Mouse (Mus musculus) embryonic facial prominence, embryonic 11.5 days (tissue): Measurements from ENCODE around the gene Angptl6. TPM values are rescaled to one million over a fixed set of nuclear protein-coding genes. Genes with fewer than 3 reads are reported as not detected.

ENCODE experiments used
- ATAC-seq: fragments of 200-750 bp; cut with Nextera tagmentation; replicated peaks from 2 replicates; pipeline ENCODE4 v1.8.0; 2017; ENCODE audit warnings: low read depth; ENCODE audit not compliant: insufficient number of reproducible peaks, low FRiP score, low TSS enrichment
- DNase-seq: peaks from one replicate; pipeline ENCODE4 v3.0.0-alpha.2; 2015; ENCODE audit warnings: low spot score
- H3K27ac ChIP-seq: fragments of 300-500 bp; sonication (generic); replicated peaks from 2 replicates; pipeline ENCODE4 v1.5.1; 2014; ENCODE audit warnings: mild to moderate bottlenecking, low read depth, low read length, control low read depth
- H3K27me3 ChIP-seq: fragments of 300-500 bp; sonication (generic); 2 replicates; pipeline ENCODE4 v1.6.1; 2014; ENCODE audit warnings: mild to moderate bottlenecking, low read length, moderate library complexity, mixed read lengths; ENCODE audit not compliant: control insufficient read depth, insufficient read depth
- H3K36me3 ChIP-seq: fragments of 300-500 bp; sonication (generic); replicated peaks from 2 replicates; pipeline ENCODE4 v1.6.1; 2014; ENCODE audit warnings: low read depth, mild to moderate bottlenecking, low read length, moderate library complexity, mixed read lengths; ENCODE audit not compliant: control insufficient read depth, insufficient read depth
- H3K4me1 ChIP-seq: fragments of 300-500 bp; sonication (generic); 2 replicates; pipeline ENCODE4 v1.6.1; 2014; ENCODE audit warnings: low read length, mixed read lengths; ENCODE audit not compliant: control insufficient read depth, insufficient read depth
- H3K4me2 ChIP-seq: fragments of 300-500 bp; sonication (generic); 2 replicates; pipeline ENCODE4 v1.6.1; 2014; ENCODE audit warnings: low read depth, mild to moderate bottlenecking, control low read depth, low read length, moderate library complexity
- H3K4me3 ChIP-seq: fragments of 300-500 bp; sonication (generic); 2 replicates; pipeline ENCODE4 v1.5.1; 2014; ENCODE audit warnings: low read depth, low read length, control low read depth
- H3K9ac ChIP-seq: fragments of 300-500 bp; sonication (generic); replicated peaks from 2 replicates; pipeline ENCODE4 v1.6.1; 2014; ENCODE audit warnings: mild to moderate bottlenecking, control low read depth, low read length
- H3K9me3 ChIP-seq: fragments of 300-500 bp; sonication (generic); replicated peaks from 2 replicates; pipeline ENCODE4 v1.6.1; 2016; ENCODE audit warnings: mild to moderate bottlenecking, low read length, inconsistent platforms, mixed read lengths; ENCODE audit not compliant: control insufficient read depth
- WGBS: fragments of 180-500 bp; shearing (Covaris S2); extraction: QIAGEN DNeasy Blood & Tissue Kit; methylation state at CpG from one replicate; pipeline ENCODE4 v1.1.7; 2014; 5-methylcytosine and 5-hydroxymethylcytosine counted together
- polyA plus RNA-seq: library from polyadenylated mRNA; unstranded; fragments of >200 nt; fragmentation: Nextera tagmentation; extraction: Ambion mirVana; gene quantifications from 2 replicates; pipeline ENCODE4 v1.2.1, GENCODE M21; 2014

Angptl6 gene
- polyA plus RNA-seq, 1 experiment from 2014 or later, result 3.2 TPM

DNA sequence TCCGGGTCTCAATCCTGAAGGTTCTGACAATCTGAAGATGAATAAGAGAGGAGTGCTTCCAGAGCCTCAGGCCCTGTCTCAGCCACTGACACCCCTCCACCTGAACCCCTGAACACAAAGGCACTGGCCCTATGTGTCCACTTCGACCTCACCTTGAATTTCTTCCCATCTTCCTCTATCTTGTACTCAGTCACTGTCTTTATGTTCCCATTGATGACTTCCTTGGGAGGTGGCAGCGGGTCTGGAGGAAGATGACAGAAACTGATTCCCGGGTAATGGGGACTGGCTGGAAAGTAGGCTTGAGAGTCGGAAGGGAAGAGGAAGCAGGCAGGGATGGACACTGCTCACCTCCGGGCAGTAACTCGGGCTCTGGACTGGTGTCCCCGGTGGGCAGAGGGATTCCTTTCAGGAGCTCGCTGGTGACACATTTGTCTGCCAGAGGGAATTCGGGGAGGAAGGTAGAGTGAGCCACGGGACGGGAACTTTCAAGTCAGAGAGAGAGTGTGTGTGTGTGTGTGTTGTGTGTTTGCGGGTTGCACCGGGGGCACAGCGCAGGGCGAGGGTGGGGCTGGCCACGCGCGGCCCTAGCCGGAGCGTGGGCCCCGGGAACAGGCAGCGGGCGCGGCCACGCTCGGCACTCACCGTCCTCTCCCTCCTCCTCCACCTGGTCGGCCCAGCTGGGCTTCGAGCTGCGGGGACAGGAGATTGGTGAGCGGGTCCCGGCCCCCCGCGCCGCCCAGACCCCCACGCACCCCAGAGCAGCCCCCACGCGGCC lies 18.4 kb upstream of the Angptl6 start:
- Histone ChIP-seq H3K4me1 (peaks cover 5% of the 10 kb centered on the region; the same call in 1 of the 2 replicates), H3K27ac (no peak overlapping the region), H3K9ac (peak overlapping the region; percentile 96), H3K9me3 (no peaks in the 10 kb centered on the region), H3K4me2 (peak overlapping the region; percentile 91), H3K36me3 (peaks cover 8% of the 10 kb centered on the region), H3K4me3 (peak overlapping the region; percentile 98), H3K27me3 (no peaks in the 10 kb centered on the region)
- ATAC-seq (peak; percentile 15; the same call in 1 of the 2 replicates), DNase-seq (no peak)
- 6% methylated on average over 36 of the region's 39 CpGs for WGBS

DNA sequence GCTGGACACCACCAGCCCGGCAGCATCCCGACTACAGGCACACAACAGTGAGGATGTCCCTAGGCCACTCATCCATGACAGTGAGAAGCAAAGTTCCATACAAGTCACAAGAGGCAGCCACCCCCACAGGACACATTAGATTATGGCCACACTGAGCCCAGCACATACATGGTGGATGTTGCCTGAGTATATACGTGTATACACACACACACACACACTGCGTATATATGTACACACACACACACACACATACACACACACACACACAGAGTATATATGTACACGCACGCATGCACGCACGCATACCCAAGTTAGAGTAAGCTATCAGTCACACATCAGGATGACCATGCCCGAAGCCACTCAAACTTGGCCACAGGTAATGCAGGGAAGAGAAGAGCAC lies 15.9 kb upstream of the Angptl6 start:
- DNase-seq, result no peak
- Histone ChIP-seq H3K9ac (no peak overlapping the region), H3K27me3 (no peaks in the 10 kb centered on the region), H3K36me3 (peaks cover 11% of the 10 kb centered on the region), H3K27ac (no peak overlapping the region), H3K4me1 (peaks cover 5% of the 10 kb centered on the region; the same call in 1 of the 2 replicates), H3K4me2 (no peak overlapping the region), H3K4me3 (no peak overlapping the region), H3K9me3 (no peaks in the 10 kb centered on the region)
- no peak for ATAC-seq
- 94% methylated on average over 9 of the region's 9 CpGs for WGBS

DNA sequence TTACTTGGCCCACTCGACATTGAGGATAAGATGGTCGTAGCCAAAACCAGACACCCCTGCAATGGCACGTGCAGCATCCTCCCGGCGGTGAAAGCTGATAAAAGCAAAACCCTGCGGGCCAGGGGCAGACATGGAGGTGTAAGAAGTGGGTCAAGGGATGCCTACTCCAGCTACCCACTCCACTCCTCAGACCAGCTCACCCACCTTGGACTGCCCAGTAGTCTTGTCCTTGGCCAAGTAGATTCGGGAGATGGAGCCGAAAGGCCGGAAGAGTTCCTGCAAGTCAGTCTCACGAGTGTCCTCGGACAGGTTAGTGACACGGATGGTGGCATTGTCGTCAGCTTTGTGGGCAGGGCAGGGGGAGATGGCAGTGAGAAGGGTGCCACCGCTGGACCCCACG lies 15.1 kb upstream of the Angptl6 start:
- Histone ChIP-seq H3K27ac (no peak overlapping the region), H3K27me3 (no peaks in the 10 kb centered on the region), H3K4me1 (peaks cover 5% of the 10 kb centered on the region; the same call in 1 of the 2 replicates), H3K36me3 (peaks cover 15% of the 10 kb centered on the region), H3K4me2 (no peak overlapping the region), H3K9me3 (no peaks in the 10 kb centered on the region), H3K4me3 (no peak overlapping the region), H3K9ac (no peak overlapping the region)
- ATAC-seq (no peak), DNase-seq (no peak)
- 93% methylated on average over 15 of the region's 15 CpGs for WGBS

DNA sequence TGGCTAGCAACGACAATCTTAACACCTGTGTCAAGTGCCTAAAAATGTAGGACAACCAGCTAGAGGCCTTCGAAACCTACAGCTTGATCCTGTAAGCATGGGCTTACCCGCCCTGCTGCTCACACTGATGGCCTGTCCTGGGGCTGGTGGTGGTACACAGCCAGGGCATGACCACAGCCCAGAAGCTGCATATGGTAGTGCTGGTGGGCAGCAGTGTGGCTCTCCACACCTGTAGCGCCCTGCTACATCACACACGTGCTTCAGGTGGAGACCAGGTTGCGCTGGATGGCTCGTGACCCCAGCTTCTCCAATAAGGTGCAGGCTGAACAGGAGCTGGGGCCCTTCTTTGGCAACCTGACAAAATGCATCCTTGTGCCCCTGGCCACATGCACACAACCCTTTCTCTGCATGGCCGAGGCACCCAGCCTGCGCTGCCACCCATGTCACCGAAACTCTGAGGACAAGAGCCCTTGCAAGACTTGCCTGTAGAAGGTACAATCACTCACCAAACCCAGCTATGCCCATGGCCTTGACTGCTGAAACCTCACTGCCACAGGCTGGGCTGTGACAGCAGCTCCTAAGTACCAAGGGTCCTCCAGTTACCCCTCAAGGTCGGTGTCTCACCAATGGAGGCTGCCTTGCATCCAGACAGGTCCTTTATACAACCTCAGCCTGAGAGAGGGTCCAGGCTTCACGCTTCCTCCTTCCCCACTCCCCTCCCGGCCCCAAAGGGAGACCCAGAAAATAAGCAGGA lies 14.2 kb upstream of the Angptl6 start:
- Histone ChIP-seq H3K27ac (no peak overlapping the region), H3K4me3 (no peak overlapping the region), H3K4me1 (peaks cover 5% of the 10 kb centered on the region; the same call in 1 of the 2 replicates), H3K9ac (no peak overlapping the region), H3K9me3 (no peaks in the 10 kb centered on the region), H3K4me2 (no peak overlapping the region), H3K36me3 (peaks cover 15% of the 10 kb centered on the region), H3K27me3 (no peaks in the 10 kb centered on the region)
- no peak for DNase-seq
- 88% methylated on average over 13 of the region's 13 CpGs for WGBS
- ATAC-seq, result no peak

DNA sequence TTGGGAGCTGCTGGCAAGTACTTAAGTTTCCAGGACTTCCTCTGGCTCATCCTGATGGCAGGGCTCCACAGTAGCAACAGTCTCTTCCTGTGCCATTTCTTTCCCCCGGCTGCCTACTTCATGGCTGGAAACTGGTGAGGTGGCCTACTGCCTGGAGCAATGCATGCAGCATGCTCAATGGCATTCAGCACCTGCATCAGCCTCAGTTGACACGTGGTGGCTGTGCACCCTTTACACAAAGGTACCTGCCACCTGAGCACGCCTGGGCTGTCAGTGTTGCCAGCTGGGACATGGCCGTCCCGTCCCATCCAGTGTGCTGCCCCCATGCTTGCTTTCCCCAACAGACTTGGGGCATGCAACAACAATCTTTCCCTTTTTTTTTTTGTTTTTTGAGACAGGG lies 13.5 kb upstream of the Angptl6 start:
- no peak overlapping the region for H3K9ac ChIP-seq
- ATAC-seq (no peak), DNase-seq (no peak)
- peaks cover 15% of the 10 kb centered on the region for H3K36me3 ChIP-seq
- H3K4me3 ChIP-seq, result no peak overlapping the region
- peaks cover 5% of the 10 kb centered on the region; the same call in 1 of the 2 replicates for H3K4me1 ChIP-seq
- H3K27me3 ChIP-seq, result no peaks in the 10 kb centered on the region
- no peak overlapping the region for H3K4me2 ChIP-seq
- 65% methylated on average over 5 of the region's 5 CpGs for WGBS
- no peaks in the 10 kb centered on the region for H3K9me3 ChIP-seq
- H3K27ac ChIP-seq, result no peak overlapping the region

DNA sequence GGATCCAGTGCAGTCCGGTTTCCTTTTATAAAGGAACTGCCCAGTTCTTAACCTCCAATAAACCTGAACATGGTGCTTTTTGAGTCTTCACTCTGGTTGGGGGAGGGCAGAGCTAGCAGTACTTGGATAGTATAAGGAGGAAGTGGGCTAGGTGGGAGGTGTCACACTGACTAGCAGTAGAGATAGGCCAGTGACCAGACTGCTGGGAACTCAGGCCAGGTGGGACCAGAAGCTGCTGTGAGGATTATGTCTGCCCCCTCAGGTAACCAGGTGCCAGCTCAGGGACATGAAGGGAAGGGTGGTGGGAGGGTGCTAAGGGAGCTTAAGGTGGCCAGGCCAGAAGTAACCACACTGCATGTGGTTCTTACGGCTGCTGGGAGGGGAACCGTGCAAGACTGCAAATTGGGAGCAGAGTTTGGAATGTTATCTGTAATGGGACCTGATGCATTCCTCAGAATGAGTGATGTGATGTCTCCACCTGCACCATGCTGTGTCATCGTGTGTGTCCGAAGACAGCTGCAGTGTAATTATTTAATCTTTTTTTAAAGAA lies 12.7 kb upstream of the Angptl6 start:
- no peak overlapping the region for H3K4me2 ChIP-seq
- ATAC-seq (no peak), DNase-seq (no peak)
- no peak overlapping the region for H3K9ac ChIP-seq
- H3K9me3 ChIP-seq, result no peaks in the 10 kb centered on the region
- no peak overlapping the region for H3K4me3 ChIP-seq
- peaks cover 1% of the 10 kb centered on the region; the same call in 1 of the 2 replicates for H3K4me1 ChIP-seq
- WGBS, result 76% methylated on average over 5 of the region's 5 CpGs
- no peaks in the 10 kb centered on the region for H3K27me3 ChIP-seq
- H3K36me3 ChIP-seq, result peaks cover 15% of the 10 kb centered on the region
- H3K27ac ChIP-seq, result no peak overlapping the region

DNA sequence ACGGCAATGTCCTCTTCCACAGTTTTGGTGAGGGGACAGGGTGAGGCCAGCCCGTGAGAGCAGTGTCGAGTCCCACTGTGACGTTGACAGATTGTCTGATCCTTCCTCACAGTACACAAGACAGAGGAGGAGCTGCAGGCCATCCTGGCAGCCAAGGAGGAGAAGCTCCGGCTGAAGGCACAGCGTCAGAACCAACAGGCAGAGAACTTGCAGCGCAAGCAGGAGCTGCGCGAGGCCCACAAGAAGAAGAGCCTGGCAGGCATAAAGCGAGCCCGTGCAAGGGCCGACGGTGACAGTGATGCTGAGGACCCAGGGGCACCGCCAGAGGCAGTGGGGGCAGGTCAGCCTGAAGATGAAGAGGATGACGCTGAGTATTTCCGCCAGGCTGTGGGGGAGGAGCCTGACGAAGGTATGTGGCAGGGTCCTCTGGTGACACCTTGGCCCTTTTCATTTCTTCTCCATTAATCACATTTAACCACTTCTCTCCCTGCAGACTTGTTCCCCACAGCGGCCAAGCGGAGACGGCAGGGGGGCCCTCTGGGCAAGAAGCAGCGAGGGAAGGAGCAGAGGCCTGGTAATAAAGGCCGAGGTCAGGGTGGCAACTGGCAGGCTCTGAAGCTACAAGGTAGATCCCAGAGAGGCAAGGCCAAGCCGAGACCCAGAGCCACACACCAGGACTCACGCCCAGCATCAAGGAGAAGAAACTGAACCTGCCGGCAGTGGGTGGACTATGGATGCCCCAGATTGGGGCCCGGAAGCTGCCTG lies 12.0 kb upstream of the Angptl6 start:
- DNase-seq (no peak), ATAC-seq (no peak)
- WGBS, result 84% methylated on average over 26 of the region's 26 CpGs
- H3K9ac ChIP-seq, result no peak overlapping the region
- no peaks in the 10 kb centered on the region for H3K9me3 ChIP-seq
- no peaks in the 10 kb centered on the region for H3K27me3 ChIP-seq
- no peak overlapping the region for H3K4me2 ChIP-seq
- no peak overlapping the region for H3K27ac ChIP-seq
- no peak overlapping the region for H3K4me3 ChIP-seq
- no peaks in the 10 kb centered on the region for H3K4me1 ChIP-seq
- H3K36me3 ChIP-seq, result peaks cover 15% of the 10 kb centered on the region
